Mouse (Mus musculus): ENCODE results near the gene Bfsp1.

GRCm38 (mm10) chr2:143891302-143892048, 28.5 kb upstream of the Bfsp1 start:
- no peak for TF ChIP-seq CTCF (IDR thresholded peaks at IDR 0.05; ENCODE audit: low read depth, low read length)
- no peak for TF ChIP-seq TAL1 (conservative IDR thresholded peaks at IDR 0.05; ENCODE audit: low read depth, low read length)
- TF ChIP-seq POLR2AphosphoS5 (IDR thresholded peaks at IDR 0.05; ENCODE audit: insufficient replicate concordance, low read depth, low read length) = no peak
- TF ChIP-seq GATA1 (IDR thresholded peaks at IDR 0.05; ENCODE audit: borderline replicate concordance, low read length) = no peak
